Mouse (Mus musculus): ENCODE measurements around the gene 1700003F12Rik. TPM values are rescaled to one million over a fixed set of nuclear protein-coding genes. Genes with fewer than 3 reads are reported as not detected.

Gene 1700003F12Rik
- polyA plus RNA-seq, 1 experiment from 2014 or later, result 0.77 TPM

DNA sequence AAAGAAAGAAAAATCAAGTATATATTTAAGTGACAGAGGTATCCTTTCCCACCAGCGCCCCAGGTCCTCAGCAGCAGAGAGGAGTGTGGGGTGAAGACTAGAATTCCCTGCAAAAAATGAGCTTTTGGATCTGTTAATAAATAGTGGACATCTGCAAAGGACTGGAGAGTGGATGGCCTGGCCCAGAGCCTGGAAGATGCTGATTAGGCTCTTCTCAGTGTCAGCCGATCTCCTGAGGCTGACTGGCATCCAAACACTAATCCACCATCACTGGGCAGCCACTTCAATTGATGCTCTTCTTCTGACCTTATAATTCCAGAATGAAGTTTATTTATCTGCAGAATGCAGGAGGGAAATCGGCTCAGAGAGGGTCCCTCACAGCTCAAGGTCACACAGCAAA, 26.1 kb downstream of the 1700003F12Rik start:
- H3K9me3 ChIP-seq (ENCODE audit: control insufficient read depth, low read depth, low read length), result no peaks in the 10 kb centered on the region
- no peak overlapping the region for H3K4me3 ChIP-seq (ENCODE audit: low read depth, low read length)
- no peaks in the 10 kb centered on the region for H3K36me3 ChIP-seq (ENCODE audit: control insufficient read depth, insufficient read depth, low read length)
- H3K9ac ChIP-seq (replicated peaks; ENCODE audit: low read depth, low read length), result no peak overlapping the region
- no peaks in the 10 kb centered on the region for H3K27me3 ChIP-seq (ENCODE audit: control insufficient read depth, insufficient read depth, low read length)
- peaks cover 10% of the 10 kb centered on the region; the same call in 1 of the 2 replicates for H3K4me1 ChIP-seq (ENCODE audit: control insufficient read depth, insufficient read depth, low read length)
- H3K4me2 ChIP-seq (replicated peaks; ENCODE audit: low read depth, low read length), result no peak overlapping the region
- WGBS, result 74% methylated on average over 3 of the region's 3 CpGs
- no peak for ATAC-seq (ENCODE audit: insufficient number of reproducible peaks, insufficient read depth, low FRiP score, low read depth)
- H3K27ac ChIP-seq (ENCODE audit: low read length), result no peak overlapping the region

GRCm38 (mm10) chr2:154574271-154574670, 27.4 kb downstream of the 1700003F12Rik start:
- Histone ChIP-seq H3K4me1 (ENCODE audit: control insufficient read depth, insufficient read depth, low read length) (no peaks in the 10 kb centered on the region; the same call in 1 of the 2 replicates), H3K9ac (replicated peaks; ENCODE audit: low read depth, low read length) (no peak overlapping the region), H3K9me3 (ENCODE audit: control insufficient read depth, low read depth, low read length) (no peaks in the 10 kb centered on the region), H3K36me3 (ENCODE audit: control insufficient read depth, insufficient read depth, low read length) (no peaks in the 10 kb centered on the region), H3K27me3 (ENCODE audit: control insufficient read depth, insufficient read depth, low read length) (no peaks in the 10 kb centered on the region), H3K4me3 (ENCODE audit: low read depth, low read length) (no peak overlapping the region), H3K27ac (ENCODE audit: low read length) (no peak overlapping the region), H3K4me2 (replicated peaks; ENCODE audit: low read depth, low read length) (no peak overlapping the region)
- ATAC-seq (ENCODE audit: insufficient number of reproducible peaks, insufficient read depth, low FRiP score, low read depth), result no peak
- WGBS, result 71% methylated on average over 7 of the region's 7 CpGs

- no peaks in the 10 kb centered on the region for H3K9me3 ChIP-seq (ENCODE audit: control insufficient read depth, low read depth, low read length)
- no peaks in the 10 kb centered on the region for H3K4me1 ChIP-seq (ENCODE audit: control insufficient read depth, insufficient read depth, low read length)
- no peak overlapping the region for H3K4me2 ChIP-seq (replicated peaks; ENCODE audit: low read depth, low read length)
- no peaks in the 10 kb centered on the region for H3K36me3 ChIP-seq (ENCODE audit: control insufficient read depth, insufficient read depth, low read length)
- no peaks in the 10 kb centered on the region for H3K27me3 ChIP-seq (ENCODE audit: control insufficient read depth, insufficient read depth, low read length)
- H3K4me3 ChIP-seq (ENCODE audit: low read depth, low read length), result no peak overlapping the region
- no peak overlapping the region for H3K27ac ChIP-seq (ENCODE audit: low read length)
- no peak overlapping the region for H3K9ac ChIP-seq (replicated peaks; ENCODE audit: low read depth, low read length)
- 62% methylated on average over 12 of the region's 12 CpGs for WGBS
- no peak for ATAC-seq (ENCODE audit: insufficient number of reproducible peaks, insufficient read depth, low FRiP score, low read depth)
These were observed 30.2 kb downstream of the 1700003F12Rik start for GRCm38 (mm10) chr2:154576876-154577743.

DNA sequence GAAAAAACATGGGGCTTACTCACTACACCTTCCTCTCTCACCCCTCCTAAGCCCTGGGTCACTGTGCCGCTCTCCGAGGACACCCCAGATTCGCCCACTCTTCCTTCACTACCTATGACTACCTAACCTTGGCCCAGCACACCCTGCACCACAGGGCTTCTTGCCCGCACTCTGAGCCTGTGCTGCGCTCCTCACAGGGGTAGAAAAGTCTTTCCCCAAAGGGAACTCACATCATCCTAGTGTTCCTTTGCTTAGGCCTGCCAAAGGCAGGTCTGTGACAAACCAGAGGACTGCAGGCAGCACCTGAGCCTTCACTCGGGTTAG, 30.8 kb downstream of the 1700003F12Rik start:
- 86% methylated on average over 6 of the region's 6 CpGs for WGBS
- Histone ChIP-seq H3K27me3 (ENCODE audit: control insufficient read depth, insufficient read depth, low read length) (no peaks in the 10 kb centered on the region), H3K27ac (ENCODE audit: low read length) (no peak overlapping the region), H3K4me3 (ENCODE audit: low read depth, low read length) (no peak overlapping the region), H3K9me3 (ENCODE audit: control insufficient read depth, low read depth, low read length) (no peaks in the 10 kb centered on the region), H3K4me2 (replicated peaks; ENCODE audit: low read depth, low read length) (no peak overlapping the region), H3K4me1 (ENCODE audit: control insufficient read depth, insufficient read depth, low read length) (no peaks in the 10 kb centered on the region), H3K36me3 (ENCODE audit: control insufficient read depth, insufficient read depth, low read length) (no peaks in the 10 kb centered on the region), H3K9ac (replicated peaks; ENCODE audit: low read depth, low read length) (no peak overlapping the region)
- ATAC-seq (ENCODE audit: insufficient number of reproducible peaks, insufficient read depth, low FRiP score, low read depth), result no peak

DNA sequence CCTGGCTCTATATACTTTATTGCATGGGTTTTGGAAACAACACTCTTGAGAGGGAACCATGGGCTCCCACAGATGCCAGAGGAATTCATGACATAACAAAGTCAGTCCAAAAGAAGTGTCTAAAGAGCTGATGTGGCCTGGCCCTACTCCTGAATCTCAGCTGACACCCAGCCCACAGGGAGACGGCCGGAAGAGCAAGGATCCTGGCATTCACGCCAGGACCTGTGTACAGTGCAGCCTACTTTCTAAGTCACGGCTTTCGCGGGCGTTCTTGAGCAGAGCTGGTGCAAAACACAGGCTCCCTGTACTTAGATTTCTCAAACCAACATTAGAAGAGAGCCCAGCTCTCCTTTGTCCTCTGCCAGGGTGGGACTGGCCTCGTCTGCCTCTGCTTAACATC, 33.7 kb downstream of the 1700003F12Rik start:
- Histone ChIP-seq H3K4me1 (ENCODE audit: control insufficient read depth, insufficient read depth, low read length) (peaks cover 3% of the 10 kb centered on the region; the same call in 1 of the 2 replicates), H3K9me3 (ENCODE audit: control insufficient read depth, low read depth, low read length) (no peaks in the 10 kb centered on the region), H3K9ac (replicated peaks; ENCODE audit: low read depth, low read length) (no peak overlapping the region), H3K27ac (ENCODE audit: low read length) (no peak overlapping the region), H3K4me3 (ENCODE audit: low read depth, low read length) (no peak overlapping the region), H3K27me3 (ENCODE audit: control insufficient read depth, insufficient read depth, low read length) (no peaks in the 10 kb centered on the region), H3K36me3 (ENCODE audit: control insufficient read depth, insufficient read depth, low read length) (no peaks in the 10 kb centered on the region), H3K4me2 (replicated peaks; ENCODE audit: low read depth, low read length) (no peak overlapping the region)
- 77% methylated on average over 8 of the region's 8 CpGs for WGBS
- no peak for ATAC-seq (ENCODE audit: insufficient number of reproducible peaks, insufficient read depth, low FRiP score, low read depth)

DNA sequence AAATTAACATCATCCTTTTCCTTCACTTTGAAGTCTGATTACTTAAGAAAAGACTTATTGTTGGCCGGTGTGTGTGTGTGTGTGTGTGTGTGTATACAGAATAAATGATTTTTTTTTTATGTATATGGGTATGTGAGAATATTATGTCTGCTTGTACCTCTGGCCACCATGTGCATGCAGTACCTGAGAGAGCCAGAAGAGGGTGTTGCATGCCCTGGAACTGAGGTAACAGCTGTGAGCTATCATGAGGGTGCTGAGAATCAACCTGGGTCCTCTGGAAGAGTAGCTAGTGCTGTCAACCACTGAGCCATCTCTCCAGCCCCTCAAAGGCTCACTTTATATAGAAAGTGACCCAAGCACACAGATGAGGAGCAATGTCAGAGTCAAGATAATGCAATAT, 34.5 kb downstream of the 1700003F12Rik start:
- H3K9ac ChIP-seq (replicated peaks; ENCODE audit: low read depth, low read length), result no peak overlapping the region
- H3K27ac ChIP-seq (ENCODE audit: low read length), result no peak overlapping the region
- peaks cover 3% of the 10 kb centered on the region; the same call in 1 of the 2 replicates for H3K4me1 ChIP-seq (ENCODE audit: control insufficient read depth, insufficient read depth, low read length)
- ATAC-seq (ENCODE audit: insufficient number of reproducible peaks, insufficient read depth, low FRiP score, low read depth), result no peak
- H3K9me3 ChIP-seq (ENCODE audit: control insufficient read depth, low read depth, low read length), result no peaks in the 10 kb centered on the region
- no peaks in the 10 kb centered on the region for H3K27me3 ChIP-seq (ENCODE audit: control insufficient read depth, insufficient read depth, low read length)
- no peak overlapping the region for H3K4me2 ChIP-seq (replicated peaks; ENCODE audit: low read depth, low read length)
- H3K4me3 ChIP-seq (ENCODE audit: low read depth, low read length), result no peak overlapping the region
- WGBS, result 89% methylated on average over 1 of the region's 1 CpGs
- H3K36me3 ChIP-seq (ENCODE audit: control insufficient read depth, insufficient read depth, low read length), result no peaks in the 10 kb centered on the region

DNA sequence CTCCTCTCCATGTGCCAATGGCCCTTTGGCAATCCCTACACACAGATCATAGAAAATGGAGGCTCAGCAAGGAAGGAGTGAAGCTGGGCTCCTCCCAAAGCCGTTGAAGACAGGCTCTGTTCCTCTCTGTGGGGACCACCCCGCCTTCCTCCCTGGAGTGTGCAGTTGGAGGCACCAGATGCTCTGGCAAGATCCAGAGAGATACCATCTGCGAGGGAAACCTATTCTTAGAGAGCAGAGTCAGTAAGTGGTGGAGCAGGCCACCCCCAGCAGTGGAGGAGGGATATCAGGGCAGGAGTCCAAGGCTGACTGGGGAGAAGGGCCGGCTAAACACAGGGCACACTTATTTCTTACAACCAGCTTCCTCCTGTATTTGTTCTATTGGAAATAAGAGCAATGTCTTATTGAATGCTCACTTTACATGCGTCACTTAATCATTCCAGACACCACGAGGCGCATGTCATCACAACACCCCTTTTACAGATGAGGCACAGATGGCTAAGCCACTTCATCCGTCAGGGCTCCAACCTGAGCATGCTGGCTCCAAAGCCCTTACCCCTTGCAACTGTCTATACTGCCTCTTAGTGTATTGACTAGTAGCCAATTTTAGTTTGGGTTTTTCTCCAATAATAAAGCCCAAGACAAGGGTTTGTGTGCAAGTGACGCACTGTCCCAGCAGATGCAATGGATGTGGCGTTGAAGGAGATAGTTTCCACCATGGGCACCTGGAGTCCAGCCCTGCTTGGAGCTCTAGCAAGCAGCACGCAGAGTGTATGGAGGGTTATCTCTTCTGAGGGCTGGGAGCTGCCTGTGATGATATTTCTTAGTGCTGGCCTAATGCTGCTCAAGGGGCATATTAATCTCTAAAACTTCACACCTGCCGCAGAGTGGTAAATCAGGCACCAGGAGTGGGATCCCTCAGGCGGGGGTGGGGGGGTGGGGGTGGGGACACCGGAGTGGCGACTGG, 37.3 kb downstream of the 1700003F12Rik start:
- Histone ChIP-seq H3K4me3 (ENCODE audit: low read depth, low read length) (no peak overlapping the region), H3K27me3 (ENCODE audit: control insufficient read depth, insufficient read depth, low read length) (no peaks in the 10 kb centered on the region), H3K9me3 (ENCODE audit: control insufficient read depth, low read depth, low read length) (no peaks in the 10 kb centered on the region), H3K4me2 (replicated peaks; ENCODE audit: low read depth, low read length) (no peak overlapping the region), H3K36me3 (ENCODE audit: control insufficient read depth, insufficient read depth, low read length) (no peaks in the 10 kb centered on the region), H3K4me1 (ENCODE audit: control insufficient read depth, insufficient read depth, low read length) (peaks cover 3% of the 10 kb centered on the region; the same call in 1 of the 2 replicates), H3K27ac (ENCODE audit: low read length) (no peak overlapping the region), H3K9ac (replicated peaks; ENCODE audit: low read depth, low read length) (no peak overlapping the region)
- WGBS, result 56% methylated on average over 15 of the region's 15 CpGs
- peak; percentile 75; the same call in 1 of the 2 replicates for ATAC-seq (ENCODE audit: insufficient number of reproducible peaks, insufficient read depth, low FRiP score, low read depth)

GRCm38 (mm10) chr2:154584931-154585601, 38.2 kb downstream of the 1700003F12Rik start:
- Histone ChIP-seq H3K4me2 (replicated peaks; ENCODE audit: low read depth, low read length) (no peak overlapping the region), H3K4me3 (ENCODE audit: low read depth, low read length) (no peak overlapping the region), H3K36me3 (ENCODE audit: control insufficient read depth, insufficient read depth, low read length) (no peaks in the 10 kb centered on the region), H3K9me3 (ENCODE audit: control insufficient read depth, low read depth, low read length) (no peaks in the 10 kb centered on the region), H3K27ac (ENCODE audit: low read length) (no peak overlapping the region), H3K4me1 (ENCODE audit: control insufficient read depth, insufficient read depth, low read length) (peaks cover 3% of the 10 kb centered on the region; the same call in 1 of the 2 replicates), H3K27me3 (ENCODE audit: control insufficient read depth, insufficient read depth, low read length) (no peaks in the 10 kb centered on the region), H3K9ac (replicated peaks; ENCODE audit: low read depth, low read length) (no peak overlapping the region)
- no peak for ATAC-seq (ENCODE audit: insufficient number of reproducible peaks, insufficient read depth, low FRiP score, low read depth)
- 62% methylated on average over 17 of the region's 17 CpGs for WGBS

Data from stomach, embryonic 14.5 days (tissue).